Mouse (Mus musculus) c-Kit-positive CD71-negative TER-119-negative erythroid progenitor cells, embryonic 14.5 days (primary cell): Measurements from ENCODE around the gene Cyb5d1.
"Not testable (repeated sequence)": the region's sequence is repeated elsewhere in the genome, so short reads cannot be mapped to it uniquely, and the experiment has no call there.

Experiments used
- DNase-seq: peaks from one replicate; pipeline ENCODE4 v3.0.0-alpha.2; 2013; ENCODE audit warnings: low read depth

Gene Cyb5d1

GRCm38 (mm10) chr11:69403691-69404594 is 8.5 kb upstream of the Cyb5d1 start:
- DNase-seq = no peak

- no peak for DNase-seq
Measured at GRCm38 (mm10) chr11:69401987-69402386, 6.6 kb upstream of the Cyb5d1 start.

GRCm38 (mm10) chr11:69401210-69401637 is 5.8 kb upstream of the Cyb5d1 start:
- DNase-seq = peak; percentile 69

- no peak for DNase-seq
Measured at GRCm38 (mm10) chr11:69400083-69400850, 4.8 kb upstream of the Cyb5d1 start.

GRCm38 (mm10) chr11:69399201-69400082 is 4.0 kb upstream of the Cyb5d1 start:
- no peak for DNase-seq

GRCm38 (mm10) chr11:69398486-69399200 is 3.2 kb upstream of the Cyb5d1 start:
- no peak for DNase-seq

GRCm38 (mm10) chr11:69398059-69398458 is 2.6 kb upstream of the Cyb5d1 start, which contains the start of gene Tmem88:
Gene Tmem88 (minus strand): TSS chr11:69398234.
- DNase-seq = no peak

GRCm38 (mm10) chr11:69397581-69398057 is 2.2 kb upstream of the Cyb5d1 start:
- DNase-seq = no peak

GRCm38 (mm10) chr11:69396772-69397171 is 1.3 kb upstream of the Cyb5d1 start:
- DNase-seq = no peak

GRCm38 (mm10) chr11:69395634-69396373 is 373 bp upstream of the Cyb5d1 start:
- DNase-seq = peak; percentile 98

- not testable (repeated sequence) for DNase-seq
Measured at GRCm38 (mm10) chr11:69394591-69395167, 752 bp downstream of the Cyb5d1 start.

- DNase-seq = peak; percentile 72
Measured at GRCm38 (mm10) chr11:69390400-69391034, 4.9 kb downstream of the Cyb5d1 start.

- DNase-seq = no peak
Measured at GRCm38 (mm10) chr11:69389531-69390399, 5.7 kb downstream of the Cyb5d1 start.

- no peak for DNase-seq
Measured at GRCm38 (mm10) chr11:69388680-69389079, 6.8 kb downstream of the Cyb5d1 start.

GRCm38 (mm10) chr11:69386758-69387157 is 8.7 kb downstream of the Cyb5d1 start:
- DNase-seq = no peak

- no peak for DNase-seq
Measured at GRCm38 (mm10) chr11:69384979-69385378, 10.5 kb downstream of the Cyb5d1 start.

- no peak for DNase-seq
Measured at GRCm38 (mm10) chr11:69382478-69383105, 12.8 kb downstream of the Cyb5d1 start.

GRCm38 (mm10) chr11:69381356-69381755 is 14.1 kb downstream of the Cyb5d1 start:
- no peak for DNase-seq
